Mouse (Mus musculus) adrenal gland, postnatal 14 days (tissue): ENCODE data around the gene Dars. TPM values are rescaled to one million over a fixed set of nuclear protein-coding genes. Genes with fewer than 3 reads are reported as not detected.

ENCODE experiments used
- DNase-seq: peaks from one replicate; pipeline ENCODE4 v3.0.0; 2021; ENCODE audit warnings: mixed read lengths
- long read RNA-seq, 2 experiments: library from polyadenylated mRNA; stranded (forward); transcript quantifications; one replicate each; pipeline ENCODE4 v2.0.0; 2021
- total RNA-seq: library from RNA; stranded (reverse); gene quantifications from 2 replicates; pipeline ENCODE4 v1.2.3, GENCODE M21; 2021

The Dars gene
- 85.9 and 87.5 TPM in 2 replicates for total RNA-seq
- long read RNA-seq, experiment 1, transcript Dars-201 (16 exons, 2,175 nt), result major isoform, 102 of 105 reads
- long read RNA-seq, experiment 1, partial matches to known transcripts, result 2 of 105 reads
- long read RNA-seq, experiment 1, other reads (novel, unspliced or antisense), result 0 of 105 reads
- long read RNA-seq, experiment 2, transcript Dars-201 (16 exons, 2,175 nt), result major isoform, 56 of 62 reads
- long read RNA-seq, experiment 2, partial matches to known transcripts, result 5 of 62 reads
- long read RNA-seq, experiment 2, other reads (novel, unspliced or antisense), result 0 of 62 reads

DNA sequence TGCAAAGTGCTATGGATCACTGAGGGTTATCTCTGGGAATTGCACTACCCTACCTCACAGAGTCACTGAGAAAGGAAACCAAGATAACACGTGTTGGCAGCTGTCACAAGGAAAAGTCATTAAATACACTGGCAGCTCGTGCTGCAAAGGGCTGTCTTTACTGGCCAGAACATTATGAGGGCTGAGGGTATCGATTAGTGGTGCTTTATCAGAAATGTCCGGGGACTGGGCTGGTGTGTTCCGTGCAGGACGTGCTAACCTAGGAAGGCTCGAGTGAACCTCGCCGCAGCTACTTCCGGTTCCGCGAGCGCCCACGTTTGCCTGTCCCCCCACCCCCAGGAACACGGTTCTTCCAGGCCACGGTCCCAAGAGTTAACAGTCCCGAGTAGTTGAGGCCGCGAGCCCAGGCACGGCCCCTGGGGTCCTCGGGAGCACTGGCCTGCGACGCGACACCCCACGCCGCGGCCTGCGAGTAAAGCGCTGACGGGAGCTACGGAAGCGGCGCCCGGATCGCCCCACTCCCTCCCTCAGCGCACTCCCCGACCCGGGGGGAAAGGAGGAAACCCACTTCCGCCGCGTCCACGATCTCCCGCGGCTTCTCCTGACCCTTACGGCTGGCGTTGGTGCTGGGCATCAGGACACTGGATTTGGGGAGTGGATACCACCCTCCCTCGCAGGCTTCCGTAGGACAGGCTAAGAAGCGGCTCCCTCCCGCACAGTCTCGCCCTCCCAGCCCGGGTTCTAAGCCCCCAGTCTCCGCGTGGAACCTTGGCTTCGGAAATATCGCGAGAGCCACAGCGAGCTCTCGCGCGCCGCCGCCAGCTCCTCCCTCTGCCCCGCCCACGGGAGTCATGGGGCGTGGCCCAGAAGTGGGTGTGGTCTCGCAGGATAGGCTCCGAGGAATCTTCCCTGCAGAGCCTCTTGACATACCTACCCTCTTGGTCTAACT, at the start of gene Dars:
Gene Dars (minus strand): TSS at position 785 of the 949 bp plus-strand sequence.
- peak; percentile 97 for DNase-seq

DNA sequence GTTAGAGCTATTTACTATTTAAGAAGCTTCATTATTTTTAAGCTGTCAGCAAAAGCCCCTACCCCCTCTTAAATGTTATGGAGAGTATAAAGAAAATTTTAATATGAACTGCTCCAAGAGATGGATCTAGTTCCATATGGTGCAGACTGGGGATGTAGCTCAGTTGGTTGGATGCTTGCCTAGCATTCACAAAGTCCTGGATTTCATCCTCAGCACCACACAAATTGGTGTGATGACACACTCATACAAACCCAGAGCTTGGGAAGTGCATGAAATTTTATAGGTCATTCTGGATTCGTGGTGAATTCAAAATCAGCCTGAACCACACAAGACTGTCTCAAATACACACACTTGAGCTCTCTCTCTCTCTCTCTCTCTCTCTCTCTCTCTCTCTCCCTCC, 49.7 kb upstream of the Dars start:
- DNase-seq, result no peak

GRCm38 (mm10) chr1:128463478-128463877, 46.3 kb upstream of the Dars start:
- no peak for DNase-seq

- DNase-seq, result no peak
Observed at GRCm38 (mm10) chr1:128462389-128462788, 45.2 kb upstream of the Dars start.

- DNase-seq, result no peak
Observed at GRCm38 (mm10) chr1:128460780-128461179, 43.6 kb upstream of the Dars start.

GRCm38 (mm10) chr1:128459439-128459838, 42.3 kb upstream of the Dars start:
- DNase-seq, result no peak

DNA sequence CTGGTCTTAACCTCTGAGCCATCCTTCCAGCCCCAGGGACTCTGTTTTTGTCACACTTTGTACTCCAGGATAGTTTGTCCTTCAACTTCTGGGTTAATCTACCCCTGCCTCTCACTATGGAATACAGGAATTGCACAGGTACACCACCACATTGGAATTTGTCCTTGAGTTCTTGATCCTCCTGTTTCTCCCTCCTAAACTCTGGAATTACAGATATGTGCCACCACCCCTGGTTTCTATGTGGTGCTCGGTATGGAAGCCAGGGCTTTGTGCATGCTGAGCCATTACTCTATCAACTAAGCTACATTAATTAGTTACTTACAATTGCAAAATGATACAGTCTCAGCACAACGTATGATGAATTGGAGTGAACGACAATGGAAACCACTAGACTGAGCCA, 41.8 kb upstream of the Dars start:
- DNase-seq, result no peak

DNA sequence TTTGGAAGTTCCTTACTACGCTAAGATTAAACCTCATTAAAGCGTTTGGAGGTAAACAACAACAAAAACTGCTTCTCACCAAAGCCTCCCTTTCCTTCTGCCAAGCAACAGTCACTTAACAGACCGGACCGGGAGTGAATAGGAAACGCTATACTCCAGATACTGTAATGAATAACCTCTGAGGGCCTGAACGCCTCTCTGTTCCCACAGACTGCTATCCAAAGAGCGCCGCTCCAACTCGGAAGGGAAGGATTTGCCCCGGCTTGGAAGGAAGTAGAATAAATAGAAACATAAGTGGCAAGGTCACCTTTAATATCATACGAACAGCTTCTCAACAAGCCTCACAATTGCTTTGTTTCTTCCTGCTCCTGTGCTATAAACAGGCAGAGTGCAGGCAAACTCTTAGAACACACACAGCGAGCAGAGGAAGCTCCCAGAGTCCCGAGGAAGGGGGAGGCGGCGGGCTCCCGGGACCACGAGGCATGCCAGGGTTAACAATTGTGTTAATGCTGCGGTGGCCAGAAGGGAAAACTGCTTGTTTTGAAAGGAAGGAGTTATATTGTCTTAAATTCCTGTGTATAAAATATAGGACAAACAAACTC, 39.8 kb upstream of the Dars start:
- DNase-seq, result peak; percentile 55

- DNase-seq, result no peak
Observed at GRCm38 (mm10) chr1:128456271-128456670, 39.1 kb upstream of the Dars start.

DNA sequence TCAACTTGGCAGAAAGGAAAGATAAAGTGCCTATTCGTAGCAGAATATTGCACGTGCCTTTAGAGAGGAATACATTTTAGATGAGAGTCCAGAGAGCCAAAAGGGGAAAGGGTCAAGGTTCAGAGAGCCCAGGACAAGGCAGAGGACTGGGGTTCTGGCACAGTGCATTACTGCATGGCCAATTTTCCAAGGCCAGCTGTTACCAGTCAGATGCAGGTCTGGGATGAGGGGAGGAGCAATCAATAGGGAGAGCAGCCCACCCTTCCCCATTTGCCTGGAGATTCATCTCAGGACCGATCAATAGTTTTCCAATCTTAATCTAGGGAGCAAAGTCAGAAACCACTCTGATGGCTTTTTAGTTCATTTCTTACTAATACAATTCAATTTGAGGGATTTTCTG, 35.0 kb upstream of the Dars start:
- DNase-seq, result no peak

- no peak for DNase-seq
Observed at GRCm38 (mm10) chr1:128451183-128451582, 34.0 kb upstream of the Dars start.

GRCm38 (mm10) chr1:128447206-128447902, 30.2 kb upstream of the Dars start:
- no peak for DNase-seq

DNA sequence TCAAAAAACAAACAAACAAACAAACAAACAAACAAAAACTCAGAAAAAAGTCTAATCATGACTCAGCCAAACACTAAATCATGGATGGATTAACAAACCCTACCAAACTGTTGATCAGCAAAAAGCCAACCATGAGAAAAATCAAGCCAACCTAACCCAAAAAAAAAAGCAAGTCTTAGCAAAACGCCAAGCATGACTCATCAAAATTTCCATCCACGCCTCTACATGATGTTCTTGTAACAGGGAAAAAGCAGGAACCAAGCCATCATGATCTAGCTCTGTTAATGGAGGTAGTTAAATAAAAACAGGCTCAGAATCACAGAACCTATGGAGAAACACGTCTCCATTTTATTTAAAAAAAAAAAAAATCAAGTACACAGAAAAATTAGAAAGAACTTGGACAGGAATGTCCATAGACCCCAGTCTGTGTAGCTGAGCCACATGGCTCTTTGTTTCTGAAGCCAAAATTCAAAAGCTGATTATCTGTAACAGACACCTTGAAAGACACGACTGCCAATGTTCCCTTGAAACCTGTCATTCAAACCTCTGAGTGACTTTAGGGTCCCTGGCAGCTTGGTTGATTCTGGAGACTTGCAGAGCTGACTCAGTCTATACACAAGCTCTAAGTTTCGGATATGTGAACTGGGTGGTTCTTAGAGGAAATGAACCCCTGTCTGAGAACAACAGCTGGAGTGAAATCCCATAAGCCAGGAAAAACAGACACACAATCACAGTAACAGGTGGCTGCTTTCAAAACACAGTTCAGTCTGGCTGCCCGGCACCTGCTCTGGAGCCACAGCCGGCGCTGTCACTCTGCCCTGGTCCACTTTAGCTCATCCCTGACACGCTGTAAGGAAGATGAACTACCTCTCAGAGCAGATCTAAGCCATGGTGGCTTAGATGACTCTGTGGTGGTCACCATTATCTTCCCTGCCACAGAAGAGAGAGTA, 27.0 kb upstream of the Dars start:
- DNase-seq, result no peak

- no peak for DNase-seq
Observed at GRCm38 (mm10) chr1:128441129-128441473, 23.9 kb upstream of the Dars start.

- no peak for DNase-seq
Observed at GRCm38 (mm10) chr1:128440386-128441128, 23.4 kb upstream of the Dars start.

GRCm38 (mm10) chr1:128439618-128440017, 22.4 kb upstream of the Dars start:
- no peak for DNase-seq

GRCm38 (mm10) chr1:128438526-128438925, 21.4 kb upstream of the Dars start:
- DNase-seq, result no peak

DNA sequence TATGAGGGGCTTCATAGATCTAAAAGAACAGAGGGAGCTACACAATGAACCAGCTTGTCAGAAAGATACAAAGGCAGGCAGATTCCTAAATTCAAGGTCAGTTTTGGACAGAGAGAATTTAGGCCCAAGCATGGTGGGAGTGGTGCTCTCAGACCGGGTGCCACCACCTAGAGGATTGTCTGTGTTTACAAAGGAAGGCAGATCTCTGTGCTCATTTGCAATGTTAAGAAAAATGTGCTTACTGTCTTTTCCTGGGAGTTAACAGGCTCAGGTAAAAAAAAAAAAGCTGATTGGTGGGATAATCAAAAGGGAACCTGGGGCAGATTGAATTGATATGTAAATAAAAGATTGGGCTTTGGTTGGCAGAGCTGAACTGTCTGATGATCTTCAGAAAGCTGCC, 20.1 kb upstream of the Dars start:
- no peak for DNase-seq

DNA sequence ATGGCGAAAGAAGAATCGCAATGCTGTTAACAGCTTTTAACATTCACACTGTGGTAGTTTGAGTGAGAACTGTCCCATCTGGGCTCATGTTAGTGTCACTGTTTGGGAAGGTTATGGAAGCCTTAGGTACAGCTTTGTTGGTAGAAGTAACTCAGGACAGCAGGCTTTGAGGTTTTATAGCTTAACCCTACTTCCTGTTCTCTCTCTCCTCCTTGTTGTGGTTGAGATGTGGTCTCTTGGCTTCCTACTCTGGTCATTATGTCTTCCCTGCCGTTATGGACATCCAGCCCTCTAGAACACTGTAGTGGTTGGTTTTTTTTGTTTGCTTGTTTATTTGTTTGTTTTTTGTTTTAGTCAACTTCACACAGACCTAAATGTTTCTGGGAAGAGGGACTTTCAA, 18.8 kb upstream of the Dars start:
- no peak for DNase-seq

- DNase-seq, result no peak
Observed at GRCm38 (mm10) chr1:128435551-128435950, 18.4 kb upstream of the Dars start.

GRCm38 (mm10) chr1:128424928-128425327, 7.8 kb upstream of the Dars start:
- DNase-seq, result no peak
